Mouse (Mus musculus): ENCODE results near the gene Ube2o. TPM values are rescaled to one million over a fixed set of nuclear protein-coding genes. Genes with fewer than 3 reads are reported as not detected.

The Ube2o gene
- polyA plus RNA-seq, 2 experiments = 25.9 to 34.0 TPM

- DNase-seq (ENCODE audit: low read depth in 3 of 3, low spot score in 3 of 3) (peak; percentile 70 to 78 (median 74)), ATAC-seq (ENCODE audit: insufficient read depth) (peak; percentile 60)
- H3K4me2 ChIP-seq (ENCODE audit: low read depth) = no peak overlapping the region
- H3K4me3 ChIP-seq (ENCODE audit: insufficient read depth in 1 of 2, low read depth in 2 of 2, low read length in 2 of 2) = no peak overlapping the region
- no peak overlapping the region for H3K27ac ChIP-seq
- no peak for TF ChIP-seq EP300 (IDR thresholded peaks at IDR 0.05; ENCODE audit: low read depth)
- TF ChIP-seq CTCF (IDR thresholded peaks at IDR 0.05; ENCODE audit: low read depth) = peak; percentile 100
- peaks cover 8% of the 10 kb centered on the region for H3K27me3 ChIP-seq (ENCODE audit: control insufficient read depth, insufficient read depth, low read length)
- H3K9ac ChIP-seq (replicated peaks) = no peak overlapping the region
- peaks cover 4 to 8% of the 10 kb centered on the region in 2 experiments for H3K4me1 ChIP-seq (replicated peaks; ENCODE audit: control insufficient read depth in 2 of 2, insufficient read depth in 2 of 2, low read length in 1 of 2)
- no peaks in the 10 kb centered on the region for H3K36me3 ChIP-seq (replicated peaks; ENCODE audit: control insufficient read depth, insufficient read depth, low read depth)
- H3K9me3 ChIP-seq (ENCODE audit: control insufficient read depth, low read length) = no peaks in the 10 kb centered on the region
Measured at GRCm38 (mm10) chr11:116592428-116592827, 11.2 kb upstream of the Ube2o start.

DNA sequence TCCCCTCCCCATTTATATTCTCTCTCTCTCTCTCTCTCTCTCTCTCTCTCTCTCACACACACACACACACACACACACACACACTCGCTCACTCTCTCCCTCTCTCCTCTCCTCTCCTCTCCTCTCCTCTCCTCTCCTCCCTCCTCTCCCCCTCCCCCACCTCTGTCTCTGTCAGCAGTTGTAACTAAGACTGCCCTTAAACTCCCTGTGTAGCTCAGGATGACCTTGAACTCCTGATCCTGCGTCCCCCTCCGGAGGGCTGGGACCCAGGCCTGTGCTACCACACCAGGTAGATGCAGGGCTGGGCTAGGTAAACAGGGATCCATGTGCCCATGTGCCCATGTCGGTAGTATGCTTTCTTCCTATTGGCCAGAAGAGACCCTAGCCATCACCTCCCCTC lies 10.4 kb upstream of the Ube2o start:
- H3K36me3 ChIP-seq (replicated peaks; ENCODE audit: control insufficient read depth, insufficient read depth, low read depth) = no peaks in the 10 kb centered on the region
- 60% methylated on average over 4 of the region's 4 CpGs for WGBS (ENCODE audit: insufficient replicate concordance)
- no peak for DNase-seq (ENCODE audit: low read depth in 3 of 3, low spot score in 3 of 3)
- no peak for ATAC-seq (ENCODE audit: insufficient read depth)
- no peaks in the 10 kb centered on the region for H3K9me3 ChIP-seq (ENCODE audit: control insufficient read depth, low read length)
- no peak overlapping the region for H3K27ac ChIP-seq
- no peak overlapping the region for H3K9ac ChIP-seq (replicated peaks)
- no peak overlapping the region for H3K4me2 ChIP-seq (ENCODE audit: low read depth)
- TF ChIP-seq CTCF (IDR thresholded peaks at IDR 0.05; ENCODE audit: low read depth) = no peak
- no peak for TF ChIP-seq EP300 (IDR thresholded peaks at IDR 0.05; ENCODE audit: low read depth)
- H3K4me1 ChIP-seq (replicated peaks; ENCODE audit: control insufficient read depth in 2 of 2, insufficient read depth in 2 of 2, low read length in 1 of 2) = peaks cover 4 to 8% of the 10 kb centered on the region in 2 experiments
- no peak overlapping the region for H3K4me3 ChIP-seq (ENCODE audit: insufficient read depth in 1 of 2, low read depth in 2 of 2, low read length in 2 of 2)
- H3K27me3 ChIP-seq (ENCODE audit: control insufficient read depth, insufficient read depth, low read length) = peaks cover 12% of the 10 kb centered on the region

DNA sequence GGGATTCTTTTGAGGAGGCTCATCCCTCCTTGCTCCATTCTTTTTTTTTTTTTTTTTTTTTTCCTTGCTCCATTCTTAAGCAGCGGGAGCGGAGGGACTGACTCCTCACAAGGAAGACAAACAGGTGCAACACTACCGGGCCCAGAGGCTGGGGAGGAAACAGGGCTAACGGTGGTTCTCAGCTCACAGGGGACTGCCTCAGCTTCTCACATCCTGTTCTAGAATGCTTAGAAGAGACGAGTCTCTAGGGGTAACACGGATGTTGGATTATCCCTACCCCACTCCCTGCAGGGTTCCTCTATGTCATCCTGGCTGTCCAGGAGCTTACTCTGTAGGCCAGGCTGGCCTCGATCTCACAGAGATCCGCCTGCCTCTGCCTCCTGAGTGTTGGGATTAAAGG lies 8.3 kb upstream of the Ube2o start:
- TF ChIP-seq CTCF (IDR thresholded peaks at IDR 0.05; ENCODE audit: low read depth) (no peak), EP300 (IDR thresholded peaks at IDR 0.05; ENCODE audit: low read depth) (no peak)
- Histone ChIP-seq H3K4me1 (replicated peaks; ENCODE audit: control insufficient read depth in 2 of 2, insufficient read depth in 2 of 2, low read length in 1 of 2) (peaks cover 4 to 8% of the 10 kb centered on the region in 2 experiments), H3K4me3 (ENCODE audit: insufficient read depth in 1 of 2, low read depth in 2 of 2, low read length in 2 of 2) (no peak overlapping the region), H3K27ac (no peak overlapping the region), H3K9ac (replicated peaks) (no peak overlapping the region), H3K36me3 (replicated peaks; ENCODE audit: control insufficient read depth, insufficient read depth, low read depth) (no peaks in the 10 kb centered on the region), H3K27me3 (ENCODE audit: control insufficient read depth, insufficient read depth, low read length) (peaks cover 12% of the 10 kb centered on the region), H3K9me3 (ENCODE audit: control insufficient read depth, low read length) (no peaks in the 10 kb centered on the region), H3K4me2 (ENCODE audit: low read depth) (no peak overlapping the region)
- 61% methylated on average over 8 of the region's 8 CpGs for WGBS (ENCODE audit: insufficient replicate concordance)
- no peak for ATAC-seq (ENCODE audit: insufficient read depth)
- DNase-seq (ENCODE audit: low read depth in 3 of 3, low spot score in 3 of 3) = no peak

GRCm38 (mm10) chr11:116589020-116589531 lies 7.8 kb upstream of the Ube2o start:
- WGBS (ENCODE audit: insufficient replicate concordance) = 28% methylated on average over 14 of the region's 14 CpGs
- TF ChIP-seq EP300 (IDR thresholded peaks at IDR 0.05; ENCODE audit: low read depth) (no peak), CTCF (IDR thresholded peaks at IDR 0.05; ENCODE audit: low read depth) (no peak)
- no peak overlapping the region for H3K9ac ChIP-seq (replicated peaks)

GRCm38 (mm10) chr11:116586801-116587631 lies 5.8 kb upstream of the Ube2o start:
- peak; percentile 68 for ATAC-seq (ENCODE audit: insufficient read depth)
- no peak overlapping the region for H3K4me2 ChIP-seq (ENCODE audit: low read depth)
- peaks cover 12% of the 10 kb centered on the region for H3K27me3 ChIP-seq (ENCODE audit: control insufficient read depth, insufficient read depth, low read length)
- no peaks in the 10 kb centered on the region for H3K36me3 ChIP-seq (replicated peaks; ENCODE audit: control insufficient read depth, insufficient read depth, low read depth)
- WGBS (ENCODE audit: insufficient replicate concordance) = 26% methylated on average over 23 of the region's 23 CpGs
- peak in 1 of 3 experiments; percentile 50 for DNase-seq (ENCODE audit: low read depth in 3 of 3, low spot score in 3 of 3)
- H3K4me3 ChIP-seq (ENCODE audit: insufficient read depth in 1 of 2, low read depth in 2 of 2, low read length in 2 of 2) = no peak overlapping the region
- no peaks in the 10 kb centered on the region for H3K9me3 ChIP-seq (ENCODE audit: control insufficient read depth, low read length)
- peak; percentile 99 for TF ChIP-seq CTCF (IDR thresholded peaks at IDR 0.05; ENCODE audit: low read depth)
- TF ChIP-seq EP300 (IDR thresholded peaks at IDR 0.05; ENCODE audit: low read depth) = no peak
- H3K4me1 ChIP-seq (replicated peaks; ENCODE audit: control insufficient read depth in 2 of 2, insufficient read depth in 2 of 2, low read length in 1 of 2) = peaks cover 4 to 8% of the 10 kb centered on the region in 2 experiments
- H3K27ac ChIP-seq = no peak overlapping the region
- no peak overlapping the region for H3K9ac ChIP-seq (replicated peaks)

More at GRCm38 (mm10) chr11:116589020-116589531, 7.8 kb upstream of the Ube2o start:
- Histone ChIP-seq H3K27me3 (ENCODE audit: control insufficient read depth, insufficient read depth, low read length) (peaks cover 12% of the 10 kb centered on the region), H3K9me3 (ENCODE audit: control insufficient read depth, low read length) (no peaks in the 10 kb centered on the region), H3K4me1 (replicated peaks; ENCODE audit: control insufficient read depth in 2 of 2, insufficient read depth in 2 of 2, low read length in 1 of 2) (peaks cover 4 to 8% of the 10 kb centered on the region in 2 experiments), H3K36me3 (replicated peaks; ENCODE audit: control insufficient read depth, insufficient read depth, low read depth) (no peaks in the 10 kb centered on the region), H3K4me3 (ENCODE audit: insufficient read depth in 1 of 2, low read depth in 2 of 2, low read length in 2 of 2) (no peak overlapping the region), H3K27ac (no peak overlapping the region), H3K4me2 (ENCODE audit: low read depth) (no peak overlapping the region)
- DNase-seq (ENCODE audit: low read depth in 3 of 3, low spot score in 3 of 3) (no peak), ATAC-seq (ENCODE audit: insufficient read depth) (no peak)
